Mouse (Mus musculus): Measurements from ENCODE around the gene Gemin6. TPM values are rescaled to one million over a fixed set of nuclear protein-coding genes. Genes with fewer than 3 reads are reported as not detected.
"Not testable (repeated sequence)": the region's sequence is repeated elsewhere in the genome, so short reads cannot be mapped to it uniquely, and the experiment has no call there.

Gemin6 gene
- polyA plus RNA-seq (2015; fragmentation: Nextera tagmentation; extraction: Ambion mirVana) = 15.0 and 15.9 TPM in 2 replicates

- WGBS = under 1% methylated on average over 33 of the region's 33 CpGs
- no peaks in the 10 kb centered on the region for H3K9me3 ChIP-seq (ENCODE audit: control insufficient read depth)
- no peaks in the 10 kb centered on the region for H3K27me3 ChIP-seq (replicated peaks; ENCODE audit: control insufficient read depth, insufficient read depth, low read length)
- H3K9ac ChIP-seq (ENCODE audit: low read depth, low read length) = peak within 1 kb of the TSS; percentile 64
- ATAC-seq = peak; percentile 95
- peak within 1 kb of the TSS; percentile 51 for H3K27ac ChIP-seq (ENCODE audit: low read depth, low read length)
- TF ChIP-seq CTCF (IDR thresholded peaks at IDR 0.05; ENCODE audit: low read depth) = no peak
- no peaks in the 10 kb centered on the region for H3K36me3 ChIP-seq (ENCODE audit: control insufficient read depth, insufficient read depth)
- H3K4me1 ChIP-seq (replicated peaks; ENCODE audit: control insufficient read depth, insufficient read depth, low read length) = 0 out of 2 replicates have a peak, but pooled peaks cover 3% of the 10 kb centered on the region
- peak within 1 kb of the TSS; percentile 77 for H3K4me2 ChIP-seq (replicated peaks; ENCODE audit: low read depth)
- H3K4me3 ChIP-seq (ENCODE audit: low read depth, low read length) = peak within 1 kb of the TSS; percentile 72
Observed at GRCm38 (mm10) chr17:80224326-80225116, at the start of gene Gemin6. Gemin6 (plus strand) TSS chr17:80224441.

GRCm38 (mm10) chr17:80174699-80175385 is 49.4 kb upstream of the Gemin6 start:
- Histone ChIP-seq H3K9me3 (ENCODE audit: control insufficient read depth) (no peaks in the 10 kb centered on the region), H3K4me1 (replicated peaks; ENCODE audit: control insufficient read depth, insufficient read depth, low read length) (no peaks in the 10 kb centered on the region), H3K27me3 (replicated peaks; ENCODE audit: control insufficient read depth, insufficient read depth, low read length) (no peaks in the 10 kb centered on the region), H3K27ac (ENCODE audit: low read depth, low read length) (no peak overlapping the region), H3K4me2 (replicated peaks; ENCODE audit: low read depth) (no peak overlapping the region), H3K36me3 (ENCODE audit: control insufficient read depth, insufficient read depth) (0 out of 2 replicates have a peak, but pooled peaks cover 6% of the 10 kb centered on the region), H3K4me3 (ENCODE audit: low read depth, low read length) (no peak overlapping the region), H3K9ac (ENCODE audit: low read depth, low read length) (no peak overlapping the region)
- 73% methylated on average over 19 of the region's 19 CpGs for WGBS
- no peak for ATAC-seq
- no peak for TF ChIP-seq CTCF (IDR thresholded peaks at IDR 0.05; ENCODE audit: low read depth)

DNA sequence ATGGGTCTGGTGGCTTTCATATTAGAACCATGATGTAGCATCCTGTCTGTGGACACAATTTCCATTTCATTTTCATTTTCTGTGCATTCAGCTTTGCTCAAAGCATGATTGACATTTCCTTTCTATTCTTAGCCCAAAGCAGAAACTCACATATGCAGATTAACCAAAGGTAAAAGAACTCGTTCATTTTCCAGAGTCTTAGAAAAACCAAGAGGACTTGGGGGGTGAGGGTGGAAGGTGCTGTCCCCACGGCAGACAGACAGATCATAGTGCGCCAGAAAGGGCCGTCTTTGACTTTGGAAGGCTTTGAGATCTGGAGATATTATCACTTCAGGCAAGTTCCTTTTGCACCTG is 48.9 kb upstream of the Gemin6 start:
- Histone ChIP-seq H3K4me3 (ENCODE audit: low read depth, low read length) (no peak overlapping the region), H3K27ac (ENCODE audit: low read depth, low read length) (no peak overlapping the region), H3K27me3 (replicated peaks; ENCODE audit: control insufficient read depth, insufficient read depth, low read length) (no peaks in the 10 kb centered on the region), H3K4me1 (replicated peaks; ENCODE audit: control insufficient read depth, insufficient read depth, low read length) (no peaks in the 10 kb centered on the region), H3K9me3 (ENCODE audit: control insufficient read depth) (no peaks in the 10 kb centered on the region), H3K36me3 (ENCODE audit: control insufficient read depth, insufficient read depth) (0 out of 2 replicates have a peak, but pooled peaks cover 6% of the 10 kb centered on the region), H3K9ac (ENCODE audit: low read depth, low read length) (no peak overlapping the region), H3K4me2 (replicated peaks; ENCODE audit: low read depth) (no peak overlapping the region)
- ATAC-seq = no peak
- WGBS = 84% methylated on average over 4 of the region's 4 CpGs
- TF ChIP-seq CTCF (IDR thresholded peaks at IDR 0.05; ENCODE audit: low read depth) = no peak

GRCm38 (mm10) chr17:80175966-80176365 is 48.3 kb upstream of the Gemin6 start:
- Histone ChIP-seq H3K9ac (ENCODE audit: low read depth, low read length) (no peak overlapping the region), H3K36me3 (ENCODE audit: control insufficient read depth, insufficient read depth) (0 out of 2 replicates have a peak, but pooled peaks cover 2% of the 10 kb centered on the region)

GRCm38 (mm10) chr17:80178846-80179245 is 45.4 kb upstream of the Gemin6 start:
- not testable (repeated sequence) for H3K9ac ChIP-seq (ENCODE audit: low read depth, low read length); H3K4me2 ChIP-seq (replicated peaks; ENCODE audit: low read depth); ATAC-seq; H3K4me3 ChIP-seq (ENCODE audit: low read depth, low read length); H3K9me3 ChIP-seq (ENCODE audit: control insufficient read depth); H3K4me1 ChIP-seq (replicated peaks; ENCODE audit: control insufficient read depth, insufficient read depth, low read length); H3K36me3 ChIP-seq (ENCODE audit: control insufficient read depth, insufficient read depth); H3K27ac ChIP-seq (ENCODE audit: low read depth, low read length); H3K27me3 ChIP-seq (replicated peaks; ENCODE audit: control insufficient read depth, insufficient read depth, low read length)
- 97% methylated on average over 2 of the region's 3 CpGs for WGBS

More at GRCm38 (mm10) chr17:80175966-80176365, 48.3 kb upstream of the Gemin6 start:
- H3K27me3 ChIP-seq (replicated peaks; ENCODE audit: control insufficient read depth, insufficient read depth, low read length) = no peaks in the 10 kb centered on the region
- no peak overlapping the region for H3K27ac ChIP-seq (ENCODE audit: low read depth, low read length)
- no peak for ATAC-seq
- H3K4me2 ChIP-seq (replicated peaks; ENCODE audit: low read depth) = no peak overlapping the region
- H3K4me1 ChIP-seq (replicated peaks; ENCODE audit: control insufficient read depth, insufficient read depth, low read length) = no peaks in the 10 kb centered on the region
- 83% methylated on average over 3 of the region's 3 CpGs for WGBS
- no peak overlapping the region for H3K4me3 ChIP-seq (ENCODE audit: low read depth, low read length)
- H3K9me3 ChIP-seq (ENCODE audit: control insufficient read depth) = no peaks in the 10 kb centered on the region
- no peak for TF ChIP-seq CTCF (IDR thresholded peaks at IDR 0.05; ENCODE audit: low read depth)

DNA sequence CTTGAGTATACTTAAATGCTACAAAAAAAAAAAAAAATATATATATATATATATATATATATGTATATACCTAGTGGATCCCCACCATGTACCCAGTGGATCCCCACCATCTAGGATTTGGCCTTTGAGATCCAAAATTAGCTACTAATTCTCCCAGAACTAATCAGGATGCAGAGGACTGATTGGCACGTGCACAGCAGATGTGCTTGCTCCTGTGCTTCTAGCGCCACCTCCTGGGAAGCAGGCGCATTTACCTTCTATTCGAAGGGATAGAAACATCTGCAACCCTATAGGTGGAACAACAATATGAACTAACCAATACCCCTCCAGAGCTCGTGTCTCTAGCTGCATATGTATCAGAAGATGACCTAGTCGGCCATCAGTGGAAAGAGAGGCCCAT is 44.3 kb upstream of the Gemin6 start:
- no peaks in the 10 kb centered on the region for H3K27me3 ChIP-seq (replicated peaks; ENCODE audit: control insufficient read depth, insufficient read depth, low read length)

More for the DNA sequence above, 44.3 kb upstream of the Gemin6 start:
- ATAC-seq = peak; percentile 59
- under 1% methylated on average over 6 of the region's 6 CpGs for WGBS
- Histone ChIP-seq H3K9me3 (ENCODE audit: control insufficient read depth) (no peaks in the 10 kb centered on the region), H3K36me3 (ENCODE audit: control insufficient read depth, insufficient read depth) (peaks cover 6% of the 10 kb centered on the region), H3K9ac (ENCODE audit: low read depth, low read length) (no peak overlapping the region), H3K4me3 (ENCODE audit: low read depth, low read length) (no peak overlapping the region), H3K27ac (ENCODE audit: low read depth, low read length) (no peak overlapping the region), H3K4me1 (replicated peaks; ENCODE audit: control insufficient read depth, insufficient read depth, low read length) (no peaks in the 10 kb centered on the region), H3K4me2 (replicated peaks; ENCODE audit: low read depth) (no peak overlapping the region)
- TF ChIP-seq CTCF (IDR thresholded peaks at IDR 0.05; ENCODE audit: low read depth) = peak; percentile 95
